13 mouse cellular contexts compared by ENCODE assay signal in genomic region chr11:107446650-107447049, GRCm38 (mm10). TPM values are rescaled to one million over a fixed set of nuclear protein-coding genes. Genes with fewer than 3 reads are reported as not detected.
DNase-seq lines count a peak whose midpoint lies in the region; ATAC-seq and TF ChIP-seq lines count a peak whose summit lies in the region.
"Had no signal": no experiment of that assay in that cellular context is flagged by ENCODE, and none has a peak within 500 bp of the region (broad histone marks: within the 10 kb centered on the region; RNA-seq: fewer than 3 reads in every experiment).

No protein-coding gene starts in this region.

- no peak overlapping the region for H3K4me3 ChIP-seq in heart, embryonic 13.5 days
- no peak overlapping the region for H3K4me3 ChIP-seq in spleen, adult 2 months (ENCODE audit: extremely low read depth, insufficient read depth, insufficient read length)
- H3K4me3 ChIP-seq in liver, embryonic 13.5 days (replicated peaks): peak overlapping the region; percentile 36
- H3K4me3 ChIP-seq: embryonic facial prominence, embryonic 10.5 days; layer of hippocampus, adult 2 months; limb, embryonic 13.5 days had no signal

- DNase-seq in heart, adult 11 months: no peak
- no peak for DNase-seq in spleen, adult 2 months (ENCODE audit: low read depth in 1 of 2, low spot score in 2 of 2)
- DNase-seq in spleen, postnatal 36 days (ENCODE audit: low spot score in 2 of 2): no peak
- DNase-seq in liver, embryonic 13.5 days: no peak
- DNase-seq in layer of hippocampus, postnatal 14 days (ENCODE audit: low spot score in 2 of 2): no peak
- DNase-seq in embryo, embryonic 9.5 days (ENCODE audit: extremely low spot score): no peak
- DNase-seq: cerebellum, adult 18-20 months; right cerebral cortex, adult 18-20 months had no signal

- no peak overlapping the region for H3K9ac ChIP-seq in heart, embryonic 13.5 days
- peak overlapping the region; percentile 67 for H3K9ac ChIP-seq in liver, embryonic 13.5 days
- H3K9ac ChIP-seq: limb, embryonic 13.5 days had no signal

- peaks cover 58% of the 10 kb centered on the region for H3K4me1 ChIP-seq in heart, embryonic 13.5 days
- peaks cover 51% of the 10 kb centered on the region; the same call in 1 of the 2 replicates for H3K4me1 ChIP-seq in spleen, adult 2 months (ENCODE audit: control insufficient read depth, insufficient read depth, insufficient read length)
- H3K4me1 ChIP-seq in liver, embryonic 13.5 days (replicated peaks): peaks cover 83% of the 10 kb centered on the region

- no peak for TF ChIP-seq CTCF in spleen, adult 2 months (IDR thresholded peaks at IDR 0.05; ENCODE audit: extremely low read depth, insufficient read depth, insufficient read length, insufficient replicate concordance)

- H3K27me3 ChIP-seq in heart, embryonic 13.5 days (replicated peaks): no peaks in the 10 kb centered on the region
- H3K27me3 ChIP-seq in spleen, adult 2 months (ENCODE audit: control insufficient read depth, insufficient read depth, low read length): no peaks in the 10 kb centered on the region
- H3K27me3 ChIP-seq in liver, embryonic 13.5 days: no peaks in the 10 kb centered on the region
- H3K27me3 ChIP-seq: limb, embryonic 13.5 days; Patski had no signal

- no peaks in the 10 kb centered on the region for H3K36me3 ChIP-seq in heart, embryonic 13.5 days
- no peaks in the 10 kb centered on the region for H3K36me3 ChIP-seq in spleen, adult 2 months (ENCODE audit: control insufficient read depth, insufficient read depth, low read length)
- no peaks in the 10 kb centered on the region for H3K36me3 ChIP-seq in liver, embryonic 13.5 days
- H3K36me3 ChIP-seq: limb, embryonic 13.5 days had no signal

- no peak overlapping the region for H3K4me2 ChIP-seq in heart, embryonic 13.5 days
- peak overlapping the region; percentile 64 for H3K4me2 ChIP-seq in liver, embryonic 13.5 days
- H3K4me2 ChIP-seq: limb, embryonic 13.5 days had no signal

- TF ChIP-seq POLR2A in spleen, adult 2 months (IDR thresholded peaks at IDR 0.05; ENCODE audit: low read depth, low read length): no peak

- WGBS in heart, embryonic 13.5 days: 45% methylated on average over 6 of the region's 6 CpGs
- WGBS in spleen, adult 2 months: 22% methylated on average over 6 of the region's 6 CpGs
- WGBS in liver, embryonic 13.5 days (ENCODE audit: insufficient replicate concordance): 52% methylated on average over 6 of the region's 6 CpGs

- no peaks in the 10 kb centered on the region for H3K9me3 ChIP-seq in heart, embryonic 13.5 days
- no peaks in the 10 kb centered on the region for H3K9me3 ChIP-seq in liver, embryonic 13.5 days (replicated peaks)
- H3K9me3 ChIP-seq: embryonic facial prominence, embryonic 10.5 days; limb, embryonic 13.5 days had no signal

- peak overlapping the region; percentile 55 for H3K27ac ChIP-seq in heart, embryonic 13.5 days (replicated peaks)
- peak overlapping the region; percentile 63 for H3K27ac ChIP-seq in spleen, adult 2 months (ENCODE audit: insufficient read depth, low read length)
- peak overlapping the region; percentile 96 for H3K27ac ChIP-seq in liver, embryonic 13.5 days
- H3K27ac ChIP-seq: embryonic facial prominence, embryonic 10.5 days; layer of hippocampus, adult 2 months; limb, embryonic 13.5 days had no signal

- no peak for ATAC-seq in heart, embryonic 13.5 days (ENCODE audit: extremely low read depth, insufficient number of reproducible peaks, low FRiP score, low TSS enrichment)
- no peak for ATAC-seq in liver, embryonic 13.5 days (ENCODE audit: low read depth)
- ATAC-seq: Patski had no signal

RNA-seq across cellular contexts. Expression of gene Pitpnc1, which starts 23.8 kb away (rescaled TPM):
- 9.3 and 9.9 TPM in 2 replicates for polyA plus RNA-seq in heart, embryonic 13.5 days (2015; fragmentation: Nextera tagmentation; extraction: Ambion mirVana)
- polyA plus RNA-seq in spleen, adult 2 months (2012; rRNA removed): 6.4 TPM in 2 replicates
- 7.4 and 8.3 TPM in 2 replicates for polyA plus RNA-seq in liver, embryonic 13.5 days (2015; fragmentation: Nextera tagmentation; extraction: Ambion mirVana)
- 10 to 100 TPM; 50.5 to 72.8 TPM for total RNA-seq in layer of hippocampus, postnatal 14 days (2021)

RNA-seq across cellular contexts. Expression of gene Psmd12, which starts 32.6 kb away (rescaled TPM):
- polyA plus RNA-seq in heart, embryonic 13.5 days (2015; fragmentation: Nextera tagmentation; extraction: Ambion mirVana): 130 and 144 TPM in 2 replicates
- polyA plus RNA-seq in spleen, adult 2 months (2012; rRNA removed): 5.1 and 6.6 TPM in 2 replicates
- 134 and 159 TPM in 2 replicates for polyA plus RNA-seq in liver, embryonic 13.5 days (2015; fragmentation: Nextera tagmentation; extraction: Ambion mirVana)
- total RNA-seq in layer of hippocampus, postnatal 14 days (2021): 10 to 100 TPM; 70.5 to 72.9 TPM

Comparison
In these comparisons a context has a peak if more than half of its experiments do, and no peak if none do; other contexts are left out.
1. RNA of gene Psmd12, which starts 32.6 kb away (polyA plus RNA-seq): 134 to 159 TPM in liver, embryonic 13.5 days and 130 to 144 TPM in heart, embryonic 13.5 days; 5.1 to 6.6 TPM in spleen, adult 2 months; every median in the first group is over 10 times any median in the second.
2. Peak in every context shown above with its lines, with median percentiles within 50 percentile points of each other: H3K27ac ChIP-seq.